Mouse (Mus musculus) E14TG2a.4 (cell line): ENCODE data around the gene Get4.

Experiments used
- H3K27me3 ChIP-seq: 2 replicates; pipeline ENCODE4 v1.6.1; 2014; ENCODE audit warnings: low read length, control low read depth; ENCODE audit not compliant: insufficient read depth
- H3K36me3 ChIP-seq: 2 replicates; pipeline ENCODE4 v1.6.1; 2014; ENCODE audit warnings: low read length, control low read depth; ENCODE audit not compliant: insufficient read depth
- H3K4me1 ChIP-seq: replicated peaks from 2 replicates; pipeline ENCODE4 v1.6.1; 2014; ENCODE audit warnings: low read depth, low read length, control low read depth
- H3K4me3 ChIP-seq: replicated peaks from 2 replicates; pipeline ENCODE4 v1.5.1; 2014; ENCODE audit warnings: mild to moderate bottlenecking, low read length
- H3K9me3 ChIP-seq: 2 replicates; pipeline ENCODE4 v1.6.1; 2014; ENCODE audit warnings: low read length, control low read depth
- CTCF ChIP-seq: conservative IDR thresholded peaks from 2 replicates; pipeline ENCODE4 v1.5.1; 2014; ENCODE audit warnings: low read length
- NANOG ChIP-seq: IDR thresholded peaks from 2 replicates; pipeline ENCODE4 v1.6.1; 2014; ENCODE audit warnings: borderline replicate concordance, low read length, mixed read lengths
- POU5F1 ChIP-seq: IDR thresholded peaks from 2 replicates; pipeline ENCODE4 v1.6.1; 2014; ENCODE audit warnings: low read length, borderline replicate concordance

The Get4 gene

GRCm38 (mm10) chr5:139258371-139259035, 6.4 kb downstream of the Get4 start:
- Histone ChIP-seq H3K4me3 (0 out of 2 replicates have a peak overlapping the region, but pooled peaks have one; percentile 2), H3K27me3 (no peaks in the 10 kb centered on the region), H3K9me3 (no peaks in the 10 kb centered on the region)

GRCm38 (mm10) chr5:139259853-139260252, 7.7 kb downstream of the Get4 start:
- peaks cover 78% of the 10 kb centered on the region for H3K4me1 ChIP-seq
- no peak for TF ChIP-seq CTCF
- no peaks in the 10 kb centered on the region for H3K27me3 ChIP-seq
- H3K9me3 ChIP-seq = no peaks in the 10 kb centered on the region
- peaks cover 94% of the 10 kb centered on the region for H3K36me3 ChIP-seq
- H3K4me3 ChIP-seq = peak overlapping the region; percentile 2; the same call in 1 of the 2 replicates

More at GRCm38 (mm10) chr5:139258371-139259035, 6.4 kb downstream of the Get4 start:
- Histone ChIP-seq H3K4me1 (peaks cover 80% of the 10 kb centered on the region), H3K36me3 (peaks cover 88% of the 10 kb centered on the region)
- TF ChIP-seq POU5F1 (no peak), NANOG (0 out of 2 replicates have a peak, but pooled peaks have one; percentile 21)

GRCm38 (mm10) chr5:139261403-139261802, 9.3 kb downstream of the Get4 start:
- Histone ChIP-seq H3K4me1 (peaks cover 75% of the 10 kb centered on the region), H3K9me3 (no peaks in the 10 kb centered on the region), H3K4me3 (no peak overlapping the region), H3K36me3 (peaks cover 94% of the 10 kb centered on the region), H3K27me3 (no peaks in the 10 kb centered on the region)
- TF ChIP-seq CTCF = no peak
- no peak for TF ChIP-seq NANOG
- TF ChIP-seq POU5F1 = no peak

- Histone ChIP-seq H3K4me3 (no peak overlapping the region), H3K9me3 (no peaks in the 10 kb centered on the region), H3K36me3 (peaks cover 90% of the 10 kb centered on the region), H3K4me1 (peaks cover 70% of the 10 kb centered on the region), H3K27me3 (no peaks in the 10 kb centered on the region)
- TF ChIP-seq CTCF (no peak), POU5F1 (no peak), NANOG (no peak)
These were observed 15.5 kb downstream of the Get4 start for GRCm38 (mm10) chr5:139267661-139268060.

- H3K9me3 ChIP-seq = no peaks in the 10 kb centered on the region
- no peak overlapping the region for H3K4me3 ChIP-seq
- TF ChIP-seq POU5F1 (no peak), NANOG (no peak)
- peaks cover 71% of the 10 kb centered on the region for H3K4me1 ChIP-seq
- H3K27me3 ChIP-seq = no peaks in the 10 kb centered on the region
- peaks cover 83% of the 10 kb centered on the region for H3K36me3 ChIP-seq
These were observed 18.8 kb downstream of the Get4 start for GRCm38 (mm10) chr5:139270806-139271521.

GRCm38 (mm10) chr5:139271994-139272554, 19.9 kb downstream of the Get4 start:
- Histone ChIP-seq H3K4me3 (no peak overlapping the region), H3K36me3 (peaks cover 78% of the 10 kb centered on the region), H3K27me3 (no peaks in the 10 kb centered on the region), H3K9me3 (no peaks in the 10 kb centered on the region), H3K4me1 (peaks cover 63% of the 10 kb centered on the region)
- TF ChIP-seq CTCF = no peak

GRCm38 (mm10) chr5:139277287-139277686, 25.2 kb downstream of the Get4 start:
- Histone ChIP-seq H3K27me3 (no peaks in the 10 kb centered on the region), H3K4me3 (no peak overlapping the region), H3K9me3 (no peaks in the 10 kb centered on the region), H3K36me3 (peaks cover 71% of the 10 kb centered on the region), H3K4me1 (peaks cover 66% of the 10 kb centered on the region)
- TF ChIP-seq NANOG = no peak
- TF ChIP-seq CTCF = no peak
- no peak for TF ChIP-seq POU5F1

- Histone ChIP-seq H3K9me3 (no peaks in the 10 kb centered on the region), H3K27me3 (no peaks in the 10 kb centered on the region)
- no peak for TF ChIP-seq POU5F1
- TF ChIP-seq NANOG = no peak
- TF ChIP-seq CTCF = no peak
These were observed 29.4 kb downstream of the Get4 start for GRCm38 (mm10) chr5:139281373-139282112.

More at GRCm38 (mm10) chr5:139281373-139282112, 29.4 kb downstream of the Get4 start:
- Histone ChIP-seq H3K4me3 (no peak overlapping the region), H3K4me1 (peaks cover 76% of the 10 kb centered on the region), H3K36me3 (peaks cover 70% of the 10 kb centered on the region)
